Mouse (Mus musculus) cortical plate, adult 2 months (tissue): ENCODE results near the gene Gadd45g. TPM values are rescaled to one million over a fixed set of nuclear protein-coding genes. Genes with fewer than 3 reads are reported as not detected.
"Not testable (repeated sequence)": the region's sequence is repeated elsewhere in the genome, so short reads cannot be mapped to it uniquely, and the experiment has no call there.

ENCODE experiments used
- H3K27ac ChIP-seq: fragments of 200-500 bp; 2 replicates; pipeline ENCODE4 v1.5.1; 2012; ENCODE audit warnings: low read length, control low read depth, inconsistent platforms; ENCODE audit not compliant: insufficient read depth
- H3K4me1 ChIP-seq: fragments of 200-500 bp; 2 replicates; pipeline ENCODE4 v1.6.1; 2011; ENCODE audit warnings: low read length; ENCODE audit not compliant: control insufficient read depth, insufficient read depth
- H3K4me3 ChIP-seq: fragments of 200-500 bp; 2 replicates; pipeline ENCODE4 v1.5.1; 2011; ENCODE audit warnings: mild to moderate bottlenecking, low read length, control low read depth; ENCODE audit not compliant: insufficient read depth
- CTCF ChIP-seq: fragments of 200-500 bp; IDR thresholded peaks from 2 replicates; pipeline ENCODE4 v1.5.1; 2011; ENCODE audit warnings: mild to moderate bottlenecking, control low read depth, low read length; ENCODE audit not compliant: insufficient read depth; ENCODE audit errors: extremely low read depth
- POLR2A ChIP-seq: fragments of 200-500 bp; IDR thresholded peaks from 2 replicates; pipeline ENCODE4 v1.6.1; 2011; ENCODE audit warnings: mild to moderate bottlenecking, low read length, control low read depth; ENCODE audit not compliant: insufficient read depth; ENCODE audit errors: extremely low read depth
- polyA plus RNA-seq: library from polyadenylated mRNA; depleted of rRNA; stranded (reverse); fragments of >200 nt; gene quantifications from 2 replicates; pipeline ENCODE4 v1.2.3, GENCODE M21; 2012

The Gadd45g gene
- polyA plus RNA-seq, 1 experiment, result 41.9 TPM

- TF ChIP-seq CTCF (0 out of 2 replicates have a peak, but pooled peaks have one; percentile 1), POLR2A (no peak)
- Histone ChIP-seq H3K27ac (no peak overlapping the region), H3K4me1 (no peaks in the 10 kb centered on the region), H3K4me3 (no peak overlapping the region)
These were observed 14.0 kb upstream of the Gadd45g start for GRCm38 (mm10) chr13:51832491-51832890.

GRCm38 (mm10) chr13:51833611-51834010 lies 12.9 kb upstream of the Gadd45g start:
- H3K4me1 ChIP-seq, result no peaks in the 10 kb centered on the region
- H3K27ac ChIP-seq, result no peak overlapping the region

GRCm38 (mm10) chr13:51834024-51834423 lies 12.5 kb upstream of the Gadd45g start:
- not testable (repeated sequence) for H3K4me3 ChIP-seq, H3K27ac ChIP-seq, H3K4me1 ChIP-seq

More at GRCm38 (mm10) chr13:51833611-51834010, 12.9 kb upstream of the Gadd45g start:
- H3K4me3 ChIP-seq, result no peak overlapping the region
- TF ChIP-seq POLR2A (no peak), CTCF (no peak)

GRCm38 (mm10) chr13:51834520-51834919 lies 12.0 kb upstream of the Gadd45g start:
- Histone ChIP-seq H3K27ac (no peak overlapping the region), H3K4me3 (no peak overlapping the region), H3K4me1 (no peaks in the 10 kb centered on the region)
- TF ChIP-seq CTCF (no peak), POLR2A (no peak)

DNA sequence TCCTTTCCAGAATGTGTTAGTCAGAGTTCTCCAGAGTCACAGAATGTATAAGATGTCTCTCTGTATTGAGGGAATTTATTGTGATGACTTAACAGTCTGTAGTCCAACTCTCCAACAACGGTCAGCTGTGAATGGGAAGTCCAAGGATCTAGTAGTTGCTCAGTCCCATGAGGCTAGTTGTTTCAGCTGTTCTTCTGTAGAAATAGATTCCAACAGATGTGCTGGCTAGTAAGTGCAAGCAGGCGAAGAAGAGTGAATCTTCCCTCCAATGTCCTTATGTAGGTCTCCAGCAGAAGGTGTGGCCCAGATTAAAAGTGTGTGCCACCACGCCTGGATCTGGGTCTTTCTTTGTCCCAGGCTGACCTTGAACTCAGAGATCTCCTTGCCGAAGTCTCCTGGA lies 11.3 kb upstream of the Gadd45g start:
- not testable (repeated sequence) for H3K4me3 ChIP-seq, H3K27ac ChIP-seq, H3K4me1 ChIP-seq

- TF ChIP-seq POLR2A, result no peak
- no peak for TF ChIP-seq CTCF
These were observed 9.1 kb upstream of the Gadd45g start for GRCm38 (mm10) chr13:51837402-51837801.

GRCm38 (mm10) chr13:51839250-51840026 lies 7.0 kb upstream of the Gadd45g start:
- H3K4me1 ChIP-seq, result no peaks in the 10 kb centered on the region
- no peak overlapping the region for H3K4me3 ChIP-seq
- H3K27ac ChIP-seq, result no peak overlapping the region
- TF ChIP-seq POLR2A, result no peak
- TF ChIP-seq CTCF, result peak; percentile 93

More at GRCm38 (mm10) chr13:51837402-51837801, 9.1 kb upstream of the Gadd45g start:
- H3K4me1 ChIP-seq, result no peaks in the 10 kb centered on the region
- no peak overlapping the region for H3K27ac ChIP-seq
- H3K4me3 ChIP-seq, result no peak overlapping the region

GRCm38 (mm10) chr13:51840702-51841101 lies 5.8 kb upstream of the Gadd45g start:
- Histone ChIP-seq H3K4me3 (no peak overlapping the region), H3K4me1 (0 out of 2 replicates have a peak, but pooled peaks cover 2% of the 10 kb centered on the region), H3K27ac (no peak overlapping the region)
- TF ChIP-seq CTCF (no peak), POLR2A (no peak)

GRCm38 (mm10) chr13:51841541-51842115 lies 4.8 kb upstream of the Gadd45g start:
- no peak for TF ChIP-seq POLR2A
- no peak for TF ChIP-seq CTCF
- H3K4me3 ChIP-seq, result no peak overlapping the region
- no peak overlapping the region for H3K27ac ChIP-seq
- H3K4me1 ChIP-seq, result 0 out of 2 replicates have a peak, but pooled peaks cover 2% of the 10 kb centered on the region

DNA sequence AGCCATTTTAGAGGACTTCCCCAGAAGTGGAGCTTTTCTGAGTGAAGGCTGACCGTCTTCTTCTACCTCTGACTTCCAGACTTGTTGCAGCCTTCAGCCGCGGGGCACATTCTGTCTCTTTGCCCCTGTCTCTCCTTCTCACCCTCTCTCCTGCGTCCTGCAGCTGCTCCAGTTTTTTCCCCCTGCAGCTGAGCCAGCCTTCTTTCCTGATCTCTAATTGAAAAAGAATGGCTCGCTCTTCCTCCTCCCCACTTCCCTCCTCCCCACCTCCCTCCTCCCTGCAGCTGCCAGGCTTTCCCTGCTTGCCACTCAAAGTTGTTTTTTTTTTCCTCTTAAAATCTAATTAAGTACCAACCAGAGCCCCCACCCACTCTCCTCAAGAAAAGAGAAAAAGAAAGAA lies 4.3 kb upstream of the Gadd45g start:
- Histone ChIP-seq H3K4me3 (no peak overlapping the region), H3K27ac (no peak overlapping the region), H3K4me1 (0 out of 2 replicates have a peak, but pooled peaks cover 2% of the 10 kb centered on the region)
- no peak for TF ChIP-seq POLR2A
- TF ChIP-seq CTCF, result no peak
